In genomic region chr14:54426689-54427398, GRCm38 (mm10) we compare ENCODE assay signal across 8 mouse cellular contexts. TPM values are rescaled to one million over a fixed set of nuclear protein-coding genes. Genes with fewer than 3 reads are reported as not detected.
A peak's percentile ranks its signal among the peaks of the same experiment; 100 is the strongest.
DNase-seq lines count a peak whose midpoint lies in the region; ATAC-seq and TF ChIP-seq lines count a peak whose summit lies in the region.

Gene Mrpl52, plus strand, starts transcription at chr14:54426909.

- under 1% methylated on average over 48 of the region's 48 CpGs for WGBS in macrophage (ENCODE audit: missing documents)

- peaks cover 6% of the 10 kb centered on the region; the same call in 1 of the 2 replicates for H3K36me3 ChIP-seq in macrophage (ENCODE audit: inconsistent target)

- peak; percentile 83 for ATAC-seq in activated CD4-positive, CD25-positive, alpha-beta regulatory T cell, adult 4 months

- no peaks in the 10 kb centered on the region for H3K79me2 ChIP-seq in macrophage (ENCODE audit: inconsistent target)

- H3K27ac ChIP-seq in cortical plate, adult 2 months (ENCODE audit: insufficient read depth, low read length), result peak within 1 kb of the TSS; percentile 14; the same call in 1 of the 2 replicates
- H3K27ac ChIP-seq in left cerebral cortex, adult 2 months, result peak within 1 kb of the TSS; percentile 80
- peak within 1 kb of the TSS; percentile 82 for H3K27ac ChIP-seq in macrophage

- peak; percentile 94 for DNase-seq in gastrocnemius, postnatal 10 days
- DNase-seq in hindlimb bud, embryonic 11.5 days (ENCODE audit: extremely low spot score, low read depth, low spot score), result peak; percentile 82
- peak; percentile 90 for DNase-seq in left cerebral cortex, adult 2 months (ENCODE audit: extremely low spot score in 1 of 2, low spot score in 2 of 2)
- peak; percentile 92 for DNase-seq in right cerebral cortex, adult 18-20 months
- DNase-seq in urinary bladder, adult 2 months (ENCODE audit: low spot score), result peak; percentile 88

- H3K4me3 ChIP-seq in cortical plate, adult 2 months (ENCODE audit: insufficient read depth, low read length), result peak within 1 kb of the TSS; percentile 59
- peak within 1 kb of the TSS; percentile 73 for H3K4me3 ChIP-seq in left cerebral cortex, adult 2 months
- H3K4me3 ChIP-seq in macrophage (ENCODE audit: inconsistent target), result peak within 1 kb of the TSS; percentile 46

- intact Hi-C loops in left cerebral cortex, adult 2 months (cut with DNase I), result loop anchor here (1.0 to 5.0 kb wide), 2 partner anchors 22 to 175 kb away; partner anchors contain the start of genes Abhd4 and Dad1

- TF ChIP-seq CTCF in cortical plate, adult 2 months (IDR thresholded peaks at IDR 0.05; ENCODE audit: extremely low read depth, insufficient read depth, low read length), result no peak
- TF ChIP-seq CTCF in left cerebral cortex, adult 2 months (IDR thresholded peaks at IDR 0.05), result no peak

- peaks cover 1% of the 10 kb centered on the region; the same call in 1 of the 2 replicates for H3K4me1 ChIP-seq in cortical plate, adult 2 months (ENCODE audit: control insufficient read depth, insufficient read depth, low read length)

- peak; percentile 70 for TF ChIP-seq POLR2A in cortical plate, adult 2 months (IDR thresholded peaks at IDR 0.05; ENCODE audit: extremely low read depth, insufficient read depth, low read length)

RNA-seq across cellular contexts. Expression of gene Mrpl52, which starts in this region (rescaled TPM):
- 100 to 1,000 TPM; 315 to 319 TPM for polyA plus RNA-seq in activated CD4-positive, CD25-positive, alpha-beta regulatory T cell, adult 4 months (2017; shearing (Covaris generic))
- polyA plus RNA-seq in cortical plate, adult 2 months (2012; rRNA removed), result 118 and 128 TPM in 2 replicates
- 100 to 1,000 TPM; 141 to 159 TPM for total RNA-seq in gastrocnemius, postnatal 10 days (2021)
- total RNA-seq in left cerebral cortex, adult 2 months (2021), result 10 to 100 TPM; 78.6 to 79.2 TPM
- total RNA-seq in macrophage (2018; cell fraction: chromatin; rRNA removed), result 100 to 1,000 TPM in 6 of 26 experiments, 10 to 100 TPM in 20; 17.6 to 207 (median 72.8) TPM
- 100 to 1,000 TPM; 115 to 228 (median 161) TPM for total RNA-seq in macrophage (2018; cell fraction: cytosol; rRNA removed)
- 100 to 1,000 TPM in 4 of 26 experiments, 10 to 100 TPM in 22; 30.9 to 136 (median 67.5) TPM for total RNA-seq in macrophage (2018; cell fraction: nucleus; rRNA removed)
- 40.3 to 199 TPM (median 94.6 TPM) in 3 replicates for polyA plus RNA-seq in macrophage (2018)
- polyA plus RNA-seq in urinary bladder, adult 2 months (2012; rRNA removed), result 221 and 233 TPM in 2 replicates

Comparison
In these comparisons a context has a peak if more than half of its experiments do, and no peak if none do; other contexts are left out.
1. Peak in every context shown above with its lines: DNase-seq, ATAC-seq, H3K4me3 ChIP-seq and H3K27ac ChIP-seq.
2. H3K27ac ChIP-seq: peak in every context shown above with its lines; median percentile 82 in macrophage; 80 in left cerebral cortex, adult 2 months; 14 in cortical plate, adult 2 months.